Mouse (Mus musculus): ENCODE results near the gene Ist1.

The Ist1 gene

DNA sequence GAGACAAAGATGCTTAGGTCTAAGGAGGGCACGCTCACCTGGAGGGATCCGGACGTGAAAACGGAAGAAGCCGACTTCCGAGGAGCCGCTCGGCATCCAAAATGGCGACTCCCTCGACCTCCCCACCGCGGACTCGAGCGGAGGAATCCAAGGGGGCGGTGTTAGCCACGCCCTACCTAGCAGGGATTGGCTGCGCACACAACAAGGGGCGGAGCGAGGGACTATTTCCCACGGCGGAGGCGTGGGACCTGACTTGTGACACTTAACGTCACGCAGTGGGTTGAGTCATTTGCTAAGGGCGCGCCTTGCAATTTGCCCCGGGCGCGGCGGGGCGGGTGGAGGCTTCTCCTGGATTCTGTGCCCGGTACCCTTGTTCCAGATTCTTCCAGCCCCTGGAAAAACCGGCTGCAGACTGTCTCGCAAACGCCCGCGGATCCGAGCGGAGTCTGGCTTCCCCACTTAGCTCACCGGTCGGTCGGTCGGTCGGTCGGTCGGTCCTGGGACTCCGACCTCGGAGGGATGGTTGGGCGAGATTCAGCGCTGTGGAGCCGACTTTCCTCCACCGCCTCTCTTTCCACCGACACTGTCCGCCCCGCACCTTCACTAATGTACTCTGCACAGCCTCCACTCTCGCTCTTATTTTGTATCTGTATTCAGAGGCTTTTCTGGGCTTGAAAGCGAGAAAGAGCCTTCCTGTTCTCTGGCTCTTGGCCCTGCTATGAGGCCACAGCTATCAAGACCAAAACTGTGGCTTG is at the start of gene Ist1:
Ist1 (minus strand) TSS at position 115 of the 755 bp plus-strand sequence.
- DNase-seq (ENCODE audit: low read depth, low spot score): peak; percentile 100

DNA sequence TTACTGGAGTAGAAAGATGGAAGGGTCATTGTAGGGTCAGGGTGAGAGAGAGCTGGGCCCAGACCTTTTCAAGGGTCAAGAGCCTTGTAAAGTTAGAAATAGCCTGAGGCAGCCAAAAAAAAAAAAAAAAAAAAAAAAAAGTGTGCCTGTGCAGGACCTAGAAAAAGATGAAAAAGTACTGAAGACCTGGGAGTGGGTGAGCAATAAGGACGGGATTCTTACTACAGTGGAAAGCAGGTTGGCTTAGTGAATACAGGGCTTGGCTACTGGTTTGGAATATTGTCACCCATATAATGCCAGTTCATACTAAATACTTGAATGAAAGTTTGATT is 45.0 kb upstream of the Ist1 start:
- DNase-seq (ENCODE audit: low read depth, low spot score): no peak

DNA sequence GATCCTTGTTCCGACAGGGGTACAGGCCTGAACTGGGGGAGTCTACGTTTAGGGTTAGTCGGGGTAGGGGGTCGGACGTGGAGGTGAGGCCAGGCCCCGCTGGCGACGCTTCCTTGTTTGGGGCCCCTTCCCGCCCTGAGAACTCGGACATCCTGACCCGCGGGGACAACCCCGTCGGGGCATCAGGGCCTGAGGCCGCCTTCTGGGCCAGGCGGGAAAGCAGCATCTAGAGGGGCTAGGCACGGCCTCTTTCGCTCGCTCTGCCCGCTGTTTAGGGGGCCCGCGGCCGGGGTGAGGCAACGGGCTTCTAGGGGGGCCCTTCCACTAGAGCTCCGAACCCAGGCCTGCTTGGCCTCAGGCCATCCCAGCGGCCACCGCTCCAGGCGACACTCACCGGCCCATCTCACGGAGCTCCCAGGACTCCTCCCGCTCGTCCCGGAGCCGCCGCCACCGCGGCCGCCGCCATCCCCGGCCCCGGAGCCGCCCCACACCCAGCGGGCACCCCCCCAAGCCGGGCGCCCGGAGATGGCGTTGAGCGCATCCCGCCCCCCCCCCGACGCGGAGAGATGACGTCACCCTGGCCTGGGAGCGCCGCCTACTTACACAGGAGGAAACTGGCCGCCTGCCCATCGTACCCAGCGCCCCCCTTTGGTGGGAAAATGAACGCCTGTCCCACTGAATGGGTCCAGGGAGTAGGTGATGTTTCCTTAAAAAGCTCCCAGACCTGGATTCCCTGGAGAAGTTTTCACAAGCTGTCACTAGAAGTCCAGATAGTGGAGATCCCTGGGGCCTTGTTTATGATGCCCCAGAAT is 44.4 kb upstream of the Ist1 start, which contains the start of gene Atxn1l:
Atxn1l (minus strand) TSS at position 503 of the 812 bp plus-strand sequence.
- DNase-seq (ENCODE audit: low read depth, low spot score): peak; percentile 94

DNA sequence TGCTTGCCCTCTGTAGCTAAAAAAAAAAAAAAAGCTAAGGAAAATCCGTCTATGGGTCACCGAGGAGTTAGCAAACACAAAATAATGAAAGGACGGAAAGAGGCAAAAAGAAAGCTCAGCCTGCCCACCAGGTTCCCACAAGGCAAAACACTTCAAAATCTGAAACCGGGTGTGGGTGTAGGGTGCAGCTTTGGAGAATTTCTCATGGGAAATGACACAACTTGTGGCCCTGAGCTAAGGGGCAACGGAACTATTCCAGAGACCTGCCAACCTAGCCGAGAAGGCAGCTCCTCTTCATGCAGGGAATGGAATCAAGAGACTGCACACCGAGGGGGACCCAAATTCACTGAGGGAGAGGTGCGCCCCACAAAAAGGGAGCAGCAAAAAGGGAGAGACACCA is 43.8 kb upstream of the Ist1 start:
- no peak for DNase-seq (ENCODE audit: low read depth, low spot score)

DNA sequence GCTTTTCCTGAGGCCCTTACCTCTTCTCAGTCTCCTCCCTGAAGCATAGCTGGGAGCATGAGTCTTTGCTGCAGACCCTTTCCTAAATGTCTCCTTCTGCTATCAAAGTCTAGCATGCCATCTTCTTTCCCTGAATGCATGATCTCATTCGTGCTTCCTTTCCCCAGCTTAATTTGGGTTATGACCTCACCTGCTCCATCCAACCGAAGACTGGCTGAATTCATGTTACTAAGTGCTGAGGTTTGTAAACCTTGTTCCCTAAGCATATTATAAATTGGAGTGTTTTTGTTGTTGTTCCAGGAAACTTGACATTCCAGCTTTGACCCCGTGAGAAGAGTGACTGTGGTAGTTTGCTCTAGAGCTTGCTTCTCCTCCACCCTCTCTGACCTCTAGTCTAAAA is 41.0 kb upstream of the Ist1 start:
- DNase-seq (ENCODE audit: low read depth, low spot score): no peak

DNA sequence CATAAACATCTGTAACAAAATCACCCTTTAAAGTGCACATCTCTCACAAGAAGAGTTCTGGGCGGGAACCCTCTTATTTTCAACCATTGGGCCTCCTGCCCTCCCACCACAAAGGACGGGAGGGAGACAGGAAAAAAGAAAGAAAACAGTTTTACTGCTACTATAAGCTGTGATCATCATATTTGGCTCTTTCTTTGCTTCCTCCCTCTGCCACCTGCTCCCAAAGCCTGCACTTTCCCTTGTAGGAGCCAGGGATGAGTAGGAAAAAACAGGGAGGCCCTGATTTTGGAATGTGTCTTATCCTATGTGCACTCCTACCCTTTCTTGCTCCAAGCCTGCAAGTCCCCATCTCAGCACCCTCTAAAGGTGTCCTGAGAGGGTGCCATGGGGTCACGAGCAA is 38.0 kb upstream of the Ist1 start:
- no peak for DNase-seq (ENCODE audit: low read depth, low spot score)

DNA sequence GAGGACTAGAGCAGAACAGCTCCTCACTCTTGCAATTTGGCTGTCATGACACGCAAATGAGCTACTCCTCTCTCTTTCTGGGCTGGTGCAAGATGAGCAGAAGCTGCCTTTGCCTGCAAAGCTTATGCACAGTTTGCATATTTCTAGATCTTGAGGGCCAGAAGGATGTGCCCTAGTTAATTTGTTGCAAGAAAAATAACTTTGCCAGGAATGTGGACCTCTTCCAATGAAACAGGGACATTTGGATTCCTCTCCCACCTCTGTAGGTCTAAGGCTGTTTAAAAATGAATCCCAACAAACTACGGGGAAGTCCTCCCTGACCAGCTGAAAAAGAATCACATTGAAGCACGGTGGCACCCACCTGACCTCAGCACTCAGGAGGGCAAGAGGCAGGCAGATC is 32.0 kb upstream of the Ist1 start:
- no peak for DNase-seq (ENCODE audit: low read depth, low spot score)

DNA sequence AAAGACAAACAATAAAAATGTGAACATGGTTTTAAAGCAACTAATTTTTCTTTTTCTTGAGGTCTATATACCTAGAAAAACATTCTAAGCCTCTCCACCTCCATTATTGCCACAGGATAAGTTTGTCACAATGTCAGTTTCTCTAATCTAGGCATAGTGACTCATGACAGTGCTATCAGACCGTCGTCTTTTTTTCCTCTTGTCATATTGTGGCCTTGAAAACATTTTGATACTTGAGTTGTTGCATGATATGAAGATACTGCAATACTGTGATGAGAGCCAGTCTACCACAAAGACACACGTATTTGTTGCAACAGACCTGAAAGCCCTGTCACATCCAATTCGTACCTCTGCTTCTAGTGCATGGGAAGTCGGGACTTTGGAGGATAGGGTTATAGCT is 21.9 kb upstream of the Ist1 start:
- no peak for DNase-seq (ENCODE audit: low read depth, low spot score)

DNA sequence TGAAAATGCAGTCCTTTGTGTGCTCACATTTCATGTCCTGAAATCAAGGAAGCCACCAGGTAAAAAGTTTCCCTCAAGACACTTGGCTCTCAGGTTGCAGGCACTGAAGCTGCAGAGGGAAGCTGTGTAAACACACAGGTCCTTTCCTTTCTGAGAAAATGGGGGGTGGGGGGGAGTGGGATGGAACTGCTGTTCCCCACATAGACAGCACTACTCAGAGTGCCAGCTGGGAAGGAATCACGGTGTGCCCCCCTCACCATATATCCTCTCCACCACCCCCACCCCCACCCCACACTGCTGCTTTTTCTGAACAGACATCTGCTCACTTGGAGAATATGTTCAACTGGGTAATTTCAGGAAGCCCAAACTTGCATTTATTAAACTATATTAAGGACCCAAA is 19.5 kb upstream of the Ist1 start:
- no peak for DNase-seq (ENCODE audit: low read depth, low spot score)

DNA sequence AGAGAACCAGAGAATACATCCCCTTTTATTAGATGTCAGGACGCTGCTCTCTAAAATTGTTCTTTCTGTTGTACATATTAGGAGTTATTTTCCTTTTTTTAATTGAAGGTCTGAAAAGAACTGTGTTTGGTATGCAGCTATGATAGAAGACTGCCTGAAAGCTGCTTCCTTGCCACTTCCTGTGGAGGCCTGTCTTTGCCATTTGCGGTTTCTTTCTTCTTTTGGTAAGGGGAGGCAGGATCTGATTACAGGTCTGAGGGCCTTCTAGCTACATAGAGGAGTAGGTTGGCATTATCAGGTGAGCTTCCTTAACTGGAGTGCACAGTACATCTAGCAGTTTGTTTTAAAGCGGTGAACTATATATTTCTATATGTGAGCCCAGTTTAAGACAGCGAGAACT is 14.9 kb upstream of the Ist1 start:
- no peak for DNase-seq (ENCODE audit: low read depth, low spot score)

DNA sequence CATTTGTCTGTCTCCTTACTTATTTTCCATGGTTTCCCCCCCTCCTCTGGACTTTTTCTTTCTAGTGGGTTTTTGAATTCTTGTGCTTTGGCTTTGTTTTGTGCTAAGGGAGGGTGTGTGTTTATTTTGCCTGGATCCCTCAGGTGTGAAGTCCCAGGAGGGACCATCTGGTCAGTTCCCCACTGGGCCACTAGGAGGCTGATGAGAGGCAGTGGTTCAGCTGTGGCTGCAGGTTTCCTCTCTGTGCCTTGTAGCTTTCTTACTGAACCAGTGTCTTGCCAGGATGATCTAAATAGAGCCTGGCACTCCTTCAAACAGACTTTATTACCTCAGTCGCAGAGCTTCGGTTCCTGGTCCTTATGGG is 13.8 kb upstream of the Ist1 start:
- DNase-seq (ENCODE audit: low read depth, low spot score): peak; percentile 87

DNA sequence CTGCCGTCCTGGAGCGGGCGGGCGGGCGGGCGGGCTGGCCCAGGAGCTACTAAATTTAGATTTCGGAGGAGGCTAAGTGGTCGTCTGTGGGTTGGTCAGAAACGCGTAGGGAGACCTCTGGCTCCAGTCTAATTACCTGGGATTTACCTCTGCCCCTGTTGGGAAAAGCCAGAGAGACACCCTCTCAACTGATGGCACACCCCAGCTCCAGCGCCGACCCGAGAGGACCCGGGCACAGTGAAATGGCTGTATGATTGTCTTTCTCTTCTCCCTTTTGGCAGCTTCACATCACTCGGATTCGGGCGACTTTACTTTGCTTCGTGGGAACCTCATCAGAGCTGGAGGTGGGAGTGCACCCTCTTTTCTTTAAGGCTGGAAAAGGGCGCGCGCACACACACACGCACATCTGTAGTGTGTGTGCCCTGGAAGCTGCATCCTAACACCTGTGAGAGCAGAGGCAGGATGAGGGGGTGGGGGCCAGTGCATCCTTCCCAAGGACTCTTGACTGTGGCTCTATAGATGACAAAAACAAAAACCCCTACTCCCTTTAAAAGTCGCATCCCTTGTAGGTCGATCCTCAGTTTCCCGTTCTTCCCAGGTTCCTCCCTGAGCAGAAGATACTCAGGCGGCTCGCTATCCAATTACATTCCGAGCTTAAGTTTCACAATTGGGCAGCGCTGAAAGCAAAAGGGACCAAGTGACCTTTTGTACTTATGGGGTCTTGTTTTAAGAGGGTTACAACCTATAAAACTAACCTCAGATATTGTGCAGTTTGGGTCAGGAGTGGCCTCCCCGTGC is 13.2 kb upstream of the Ist1 start:
- DNase-seq (ENCODE audit: low read depth, low spot score): peak; percentile 40

DNA sequence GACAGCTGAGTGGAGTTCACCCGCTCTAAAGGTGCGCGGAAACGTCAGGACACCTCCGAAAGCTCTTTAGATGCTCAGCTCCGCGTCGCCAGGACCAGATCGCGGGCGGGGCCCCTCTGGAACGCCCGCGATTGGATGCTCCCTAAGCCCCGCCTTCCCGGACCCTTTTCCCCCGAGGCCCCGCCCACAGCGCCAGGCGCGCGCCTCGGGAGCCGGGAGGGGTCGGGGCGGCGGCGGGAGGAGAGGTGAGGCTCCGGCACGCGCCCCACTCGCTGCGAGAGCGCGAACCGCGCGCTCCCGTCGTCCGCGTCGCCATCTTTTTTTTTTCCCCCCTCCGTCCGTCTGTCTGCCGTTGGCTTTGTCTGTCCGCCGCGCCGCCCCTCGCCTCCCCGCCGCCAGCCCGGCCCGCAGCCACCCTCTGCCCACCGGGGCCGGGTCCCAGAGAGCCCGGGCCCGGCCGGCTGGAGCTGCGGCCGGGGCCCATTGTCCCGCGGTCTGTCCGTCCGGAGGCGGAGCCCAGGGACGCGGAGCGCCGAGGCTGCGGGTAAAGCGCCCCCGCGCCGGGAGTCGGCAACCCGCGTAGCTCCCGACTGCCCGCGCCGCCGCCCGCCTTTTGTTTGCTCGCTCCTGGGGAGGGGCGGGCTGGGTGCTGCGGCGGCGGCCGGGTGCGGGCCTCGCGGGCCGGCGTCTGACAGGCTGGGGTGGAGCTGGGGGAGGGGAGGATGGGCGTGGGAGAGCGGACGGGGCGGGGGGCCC is 12.4 kb upstream of the Ist1 start, which contains the start of gene Zfp821:
Zfp821 (plus strand) TSS at position 227 of the 756 bp plus-strand sequence.
- peak; percentile 94 for DNase-seq (ENCODE audit: low read depth, low spot score)

DNA sequence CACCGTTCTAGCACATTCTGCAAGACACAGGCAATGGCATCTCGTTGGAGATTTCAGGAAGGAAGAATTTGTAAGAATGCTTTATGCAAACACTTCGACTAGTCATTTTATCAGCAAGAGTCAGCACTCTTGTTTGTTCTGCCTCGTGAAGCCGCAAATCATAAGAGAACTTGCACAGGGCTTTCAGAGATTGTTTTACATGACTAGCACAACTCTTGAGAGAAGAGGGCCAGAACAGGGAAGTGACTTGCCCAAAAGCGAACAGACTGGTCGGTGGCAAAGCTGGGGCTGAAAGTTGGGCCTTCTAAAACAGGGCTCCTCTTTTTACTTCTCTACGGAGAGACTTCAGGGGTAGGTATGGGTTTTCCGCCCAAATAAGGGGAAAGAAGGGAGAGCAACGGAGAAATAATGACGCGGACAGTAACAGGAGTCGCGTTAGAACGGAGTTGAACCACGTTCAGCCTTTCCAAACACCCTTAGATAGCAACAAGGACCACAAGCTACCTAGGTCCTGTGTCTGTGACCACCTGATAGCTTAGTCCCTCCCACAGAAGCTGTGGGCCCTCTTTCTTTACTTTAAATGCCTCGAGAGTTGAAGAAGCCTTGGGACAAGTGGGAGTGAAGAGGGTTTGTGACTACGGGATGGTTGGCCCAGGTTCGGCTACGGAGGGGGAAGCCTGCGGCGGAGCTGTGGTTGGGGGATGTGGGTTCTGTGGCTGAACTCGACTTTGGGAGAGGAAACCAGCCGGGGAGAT is 11.7 kb upstream of the Ist1 start:
- DNase-seq (ENCODE audit: low read depth, low spot score): peak; percentile 53

DNA sequence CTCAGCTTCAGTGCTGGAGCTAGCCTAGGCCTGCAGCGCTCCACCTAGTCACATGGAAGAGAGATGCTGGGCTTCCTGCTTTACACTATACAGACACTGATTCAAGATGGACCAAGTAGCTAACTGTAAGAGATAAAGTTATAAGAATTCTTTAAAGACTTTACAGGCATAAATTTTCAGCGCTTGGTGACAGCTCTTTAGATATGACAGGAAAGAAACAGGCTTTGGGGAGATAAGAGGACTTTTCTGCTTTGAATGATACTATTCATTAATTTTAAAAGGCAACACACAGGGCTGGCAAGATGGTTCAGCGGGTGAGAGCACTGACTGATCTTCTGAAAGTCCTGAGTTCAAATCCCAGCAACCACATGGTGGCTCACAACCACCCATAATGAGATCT is 5.4 kb upstream of the Ist1 start:
- DNase-seq (ENCODE audit: low read depth, low spot score): no peak

DNA sequence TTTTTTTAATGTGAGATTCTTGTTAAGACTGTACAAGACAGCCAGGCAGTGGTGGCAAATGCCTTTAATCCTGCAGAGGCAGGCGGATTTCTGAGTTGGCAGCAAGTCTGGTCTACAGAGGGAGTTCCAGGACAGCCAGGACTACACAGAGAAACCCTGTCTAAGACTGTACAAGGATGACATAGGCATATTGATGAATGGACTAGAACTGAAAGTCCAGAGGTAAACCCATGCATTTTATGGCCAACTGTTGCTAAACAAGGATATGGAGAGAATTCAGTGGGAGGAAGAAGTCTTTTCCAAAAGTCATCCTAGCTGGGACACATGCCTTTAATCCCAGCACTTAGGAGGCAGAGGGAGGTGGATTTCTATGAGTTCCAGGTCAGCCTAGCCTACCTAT is 4.7 kb upstream of the Ist1 start:
- no peak for DNase-seq (ENCODE audit: low read depth, low spot score)

DNA sequence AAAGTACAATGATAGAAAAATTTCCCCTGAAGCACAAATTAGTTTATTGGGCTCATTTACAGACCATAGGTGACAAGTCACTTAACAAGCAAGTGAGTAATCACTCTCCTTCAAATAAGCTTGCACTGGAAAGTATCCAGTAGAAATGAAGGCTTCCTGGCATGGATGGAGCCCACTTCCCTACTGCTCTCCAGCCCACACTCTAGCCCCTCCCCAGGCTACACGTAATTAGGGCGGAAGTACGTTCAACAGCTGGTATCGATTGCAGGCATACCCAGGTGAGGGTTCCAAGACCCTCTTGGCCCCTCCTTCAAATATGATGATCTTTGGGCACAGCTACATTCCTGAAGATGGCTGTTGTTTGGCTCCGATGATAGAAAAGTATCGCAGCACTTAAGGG is 1.1 kb upstream of the Ist1 start:
- no peak for DNase-seq (ENCODE audit: low read depth, low spot score)

DNA sequence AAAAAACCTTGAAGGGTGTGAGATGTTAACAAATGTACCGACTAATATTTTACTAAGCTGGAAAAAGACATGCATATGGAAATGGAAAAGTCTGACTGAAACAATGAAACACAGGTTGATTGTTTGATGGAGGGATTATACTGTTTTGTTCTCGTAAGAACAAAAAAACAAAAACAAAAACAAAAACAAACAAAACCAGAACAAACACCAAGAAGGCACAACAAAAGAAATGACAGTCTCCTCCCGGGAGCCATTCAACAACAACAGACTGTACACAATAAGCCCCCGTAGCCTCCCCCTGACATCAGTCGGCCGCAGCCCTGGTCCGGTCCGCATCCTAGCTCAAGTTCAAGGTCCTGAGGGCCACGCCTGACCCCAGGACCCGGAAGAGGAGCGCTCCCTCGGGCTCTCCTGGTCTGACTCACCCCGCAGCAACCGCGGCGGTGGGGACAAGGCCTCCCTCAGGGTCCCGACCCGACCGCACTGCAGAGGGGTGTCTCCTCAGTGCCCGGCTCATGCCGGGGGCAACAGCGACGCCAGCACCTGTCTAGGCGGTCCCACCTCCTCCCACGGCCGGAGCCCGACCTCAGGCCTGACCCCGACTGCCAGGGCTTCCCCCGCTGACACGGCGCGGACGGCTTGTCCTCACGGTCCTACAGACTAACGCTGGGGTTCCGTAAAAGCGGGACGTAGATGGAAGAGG is 466 bp downstream of the Ist1 start:
- peak; percentile 75 for DNase-seq (ENCODE audit: low read depth, low spot score)

DNA sequence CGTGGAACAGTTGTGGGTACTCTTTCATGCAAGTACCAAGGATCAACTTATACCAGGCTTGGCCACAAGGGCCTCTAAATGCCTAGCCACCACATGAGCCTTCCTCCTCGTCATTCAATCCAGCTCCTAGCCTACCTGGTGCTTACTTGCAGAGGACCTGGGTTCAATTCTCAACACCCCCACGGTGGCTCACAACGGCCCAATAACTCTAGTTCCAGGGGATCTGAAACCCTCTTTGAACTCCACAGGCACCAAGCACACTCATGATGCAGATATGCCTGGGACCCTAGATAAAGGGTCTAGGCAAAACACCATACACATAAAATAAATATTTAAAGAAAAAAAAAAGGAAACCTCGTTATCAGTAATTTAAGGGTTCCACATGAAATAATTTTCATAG is 1.3 kb downstream of the Ist1 start:
- DNase-seq (ENCODE audit: low read depth, low spot score): peak; percentile 65

DNA sequence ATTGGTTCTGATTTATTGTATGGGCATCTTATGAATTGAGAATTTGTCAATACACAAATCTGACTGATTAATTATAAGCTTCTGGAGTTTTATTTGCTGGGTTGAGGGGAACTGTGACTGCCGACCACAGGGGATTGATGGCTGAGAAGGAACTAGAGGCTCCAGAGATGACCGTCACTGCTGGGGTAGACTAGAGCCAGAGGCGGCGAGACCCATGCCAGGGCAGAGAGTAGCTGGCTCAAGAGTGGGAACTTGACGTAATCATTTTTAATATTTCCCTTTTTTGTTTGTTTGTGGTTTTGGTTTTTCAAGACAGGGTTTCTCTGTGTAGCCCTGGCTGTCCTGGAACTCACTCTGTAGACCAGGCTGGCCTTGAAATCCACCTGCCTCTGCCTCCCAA is 5.8 kb downstream of the Ist1 start:
- no peak for DNase-seq (ENCODE audit: low read depth, low spot score)
